Mouse (Mus musculus) stomach, embryonic 16.5 days (tissue): ENCODE data around the gene Sema3d. TPM values are rescaled to one million over a fixed set of nuclear protein-coding genes. Genes with fewer than 3 reads are reported as not detected.

Experiments used
- ATAC-seq: fragments of 200-750 bp; cut with Nextera tagmentation; 2 replicates; pipeline ENCODE4 v1.8.0; 2017; ENCODE audit warnings: moderate number of reproducible peaks, moderate TSS enrichment; ENCODE audit not compliant: insufficient read depth, low FRiP score
- H3K27ac ChIP-seq: fragments of 300-500 bp; sonication (generic); 2 replicates; pipeline ENCODE4 v1.5.1; 2014; ENCODE audit warnings: low read length
- H3K27me3 ChIP-seq: fragments of 300-500 bp; sonication (generic); 2 replicates; pipeline ENCODE4 v1.6.1; 2014; ENCODE audit warnings: low read length, control low read depth, mixed read lengths; ENCODE audit not compliant: control insufficient read depth, insufficient read depth
- H3K36me3 ChIP-seq: fragments of 300-500 bp; sonication (generic); 2 replicates; pipeline ENCODE4 v1.6.1; 2014; ENCODE audit warnings: low read length; ENCODE audit not compliant: control insufficient read depth, insufficient read depth
- H3K4me1 ChIP-seq: fragments of 300-500 bp; sonication (generic); 2 replicates; pipeline ENCODE4 v1.6.1; 2014; ENCODE audit warnings: low read length, control low read depth, mixed read lengths; ENCODE audit not compliant: control insufficient read depth, insufficient read depth
- H3K4me2 ChIP-seq: fragments of 300-500 bp; sonication (generic); 2 replicates; pipeline ENCODE4 v1.6.1; 2014; ENCODE audit warnings: low read depth, low read length, mixed read lengths
- H3K4me3 ChIP-seq: fragments of 300-500 bp; sonication (generic); replicated peaks from 2 replicates; pipeline ENCODE4 v1.5.1; 2014; ENCODE audit warnings: mild to moderate bottlenecking, low read length
- H3K9ac ChIP-seq: fragments of 300-500 bp; sonication (generic); 2 replicates; pipeline ENCODE4 v1.6.1; 2014; ENCODE audit warnings: low read length
- H3K9me3 ChIP-seq: fragments of 300-500 bp; sonication (generic); replicated peaks from 2 replicates; pipeline ENCODE4 v1.6.1; 2016; ENCODE audit warnings: low read length, control low read depth; ENCODE audit not compliant: control insufficient read depth
- WGBS: fragments of 180-500 bp; shearing (Covaris S2); extraction: QIAGEN DNeasy Blood & Tissue Kit; methylation state at CpG from one replicate; pipeline ENCODE4 v1.1.7; 2014; 5-methylcytosine and 5-hydroxymethylcytosine counted together
- polyA plus RNA-seq: library from polyadenylated mRNA; unstranded; fragments of >200 nt; fragmentation: Nextera tagmentation; extraction: Ambion mirVana; gene quantifications from 2 replicates; pipeline ENCODE4 v1.2.1, GENCODE M21; 2015

Gene Sema3d
- polyA plus RNA-seq, 1 experiment from 2014 or later = 19.4 TPM

GRCm38 (mm10) chr5:12566568-12566967 lies 183.4 kb downstream of the Sema3d start:
- H3K27me3 ChIP-seq = no peaks in the 10 kb centered on the region
- WGBS = 66% methylated on average over 1 of the region's 1 CpGs
- H3K4me2 ChIP-seq = no peak overlapping the region
- no peaks in the 10 kb centered on the region for H3K9me3 ChIP-seq
- no peaks in the 10 kb centered on the region for H3K4me1 ChIP-seq
- no peaks in the 10 kb centered on the region for H3K36me3 ChIP-seq
- no peak for ATAC-seq
- H3K27ac ChIP-seq = no peak overlapping the region
- no peak overlapping the region for H3K4me3 ChIP-seq
- no peak overlapping the region for H3K9ac ChIP-seq

GRCm38 (mm10) chr5:12574551-12574950 lies 191.4 kb downstream of the Sema3d start:
- Histone ChIP-seq H3K27me3 (no peaks in the 10 kb centered on the region), H3K27ac (no peak overlapping the region), H3K4me2 (no peak overlapping the region), H3K9me3 (no peaks in the 10 kb centered on the region), H3K36me3 (no peaks in the 10 kb centered on the region), H3K4me3 (no peak overlapping the region), H3K4me1 (no peaks in the 10 kb centered on the region), H3K9ac (no peak overlapping the region)
- no peak for ATAC-seq
- 53% methylated on average over 4 of the region's 4 CpGs for WGBS

- Histone ChIP-seq H3K27ac (no peak overlapping the region), H3K4me2 (no peak overlapping the region), H3K9me3 (no peaks in the 10 kb centered on the region), H3K9ac (no peak overlapping the region), H3K4me3 (no peak overlapping the region), H3K4me1 (no peaks in the 10 kb centered on the region), H3K27me3 (no peaks in the 10 kb centered on the region), H3K36me3 (no peaks in the 10 kb centered on the region)
- 60% methylated on average over 1 of the region's 1 CpGs for WGBS
- no peak for ATAC-seq
Observed at GRCm38 (mm10) chr5:12575262-12575661, 192.1 kb downstream of the Sema3d start.

GRCm38 (mm10) chr5:12579752-12580151 lies 196.6 kb downstream of the Sema3d start:
- no peak overlapping the region for H3K4me3 ChIP-seq
- H3K27me3 ChIP-seq = no peaks in the 10 kb centered on the region
- no peak overlapping the region for H3K27ac ChIP-seq
- no peak overlapping the region for H3K4me2 ChIP-seq
- no peaks in the 10 kb centered on the region for H3K36me3 ChIP-seq
- H3K9me3 ChIP-seq = no peaks in the 10 kb centered on the region
- no peak for ATAC-seq
- no peaks in the 10 kb centered on the region for H3K4me1 ChIP-seq
- H3K9ac ChIP-seq = no peak overlapping the region
- 71% methylated on average over 4 of the region's 4 CpGs for WGBS

GRCm38 (mm10) chr5:12582540-12582939 lies 199.4 kb downstream of the Sema3d start:
- H3K4me1 ChIP-seq = no peaks in the 10 kb centered on the region
- no peak overlapping the region for H3K9ac ChIP-seq
- H3K36me3 ChIP-seq = no peaks in the 10 kb centered on the region
- H3K27me3 ChIP-seq = no peaks in the 10 kb centered on the region
- H3K27ac ChIP-seq = no peak overlapping the region
- no peak for ATAC-seq
- H3K4me2 ChIP-seq = no peak overlapping the region
- no peaks in the 10 kb centered on the region for H3K9me3 ChIP-seq
- no peak overlapping the region for H3K4me3 ChIP-seq
- 86% methylated on average over 1 of the region's 1 CpGs for WGBS

GRCm38 (mm10) chr5:12583293-12583834 lies 200.2 kb downstream of the Sema3d start:
- Histone ChIP-seq H3K9me3 (no peaks in the 10 kb centered on the region), H3K4me3 (no peak overlapping the region), H3K27ac (no peak overlapping the region; the same call in 1 of the 2 replicates), H3K4me2 (no peak overlapping the region), H3K4me1 (no peaks in the 10 kb centered on the region), H3K9ac (no peak overlapping the region), H3K36me3 (no peaks in the 10 kb centered on the region), H3K27me3 (no peaks in the 10 kb centered on the region)
- peak; percentile 58; the same call in 1 of the 2 replicates for ATAC-seq
- 57% methylated on average over 3 of the region's 3 CpGs for WGBS

- Histone ChIP-seq H3K27ac (no peak overlapping the region), H3K27me3 (no peaks in the 10 kb centered on the region), H3K4me2 (no peak overlapping the region), H3K4me3 (no peak overlapping the region), H3K36me3 (no peaks in the 10 kb centered on the region), H3K9me3 (no peaks in the 10 kb centered on the region), H3K4me1 (no peaks in the 10 kb centered on the region), H3K9ac (no peak overlapping the region)
- 93% methylated on average over 9 of the region's 9 CpGs for WGBS
- no peak for ATAC-seq
Observed at GRCm38 (mm10) chr5:12584886-12585285, 201.7 kb downstream of the Sema3d start.

- no peak overlapping the region for H3K4me2 ChIP-seq
- H3K27me3 ChIP-seq = no peaks in the 10 kb centered on the region
- WGBS = 49% methylated on average over 8 of the region's 8 CpGs
- no peaks in the 10 kb centered on the region for H3K4me1 ChIP-seq
- no peaks in the 10 kb centered on the region for H3K9me3 ChIP-seq
- ATAC-seq = no peak
- H3K4me3 ChIP-seq = no peak overlapping the region
- no peak overlapping the region for H3K27ac ChIP-seq
- H3K9ac ChIP-seq = no peak overlapping the region
- no peaks in the 10 kb centered on the region for H3K36me3 ChIP-seq
Observed at GRCm38 (mm10) chr5:12634227-12634980, 251.2 kb downstream of the Sema3d start.

GRCm38 (mm10) chr5:12637763-12638468 lies 254.7 kb downstream of the Sema3d start:
- Histone ChIP-seq H3K27ac (no peak overlapping the region), H3K27me3 (no peaks in the 10 kb centered on the region), H3K4me3 (no peak overlapping the region), H3K4me2 (no peak overlapping the region), H3K36me3 (no peaks in the 10 kb centered on the region), H3K9me3 (no peaks in the 10 kb centered on the region), H3K9ac (no peak overlapping the region), H3K4me1 (no peaks in the 10 kb centered on the region)
- 85% methylated on average over 7 of the region's 7 CpGs for WGBS
- ATAC-seq = no peak
